Mouse (Mus musculus) cerebellum, adult 2 months (tissue): ENCODE data around the gene Tmc3. TPM values are rescaled to one million over a fixed set of nuclear protein-coding genes. Genes with fewer than 3 reads are reported as not detected.
A peak's percentile ranks its signal among the peaks of the same experiment; 100 is the strongest.

Experiments
- DNase-seq, 2 experiments: peaks; one replicate each; pipeline ENCODE4 v3.0.0; 2021
- H3K27ac ChIP-seq: fragments of 200-500 bp; 2 replicates; pipeline ENCODE4 v1.5.1; 2012; ENCODE audit warnings: low read length, control low read depth, inconsistent platforms; ENCODE audit not compliant: insufficient read depth
- H3K27me3 ChIP-seq: fragments of 200-500 bp; 2 replicates; pipeline ENCODE4 v1.6.1; 2012; ENCODE audit warnings: inconsistent platforms, mild to moderate bottlenecking, low read length, moderate library complexity; ENCODE audit not compliant: control insufficient read depth, insufficient read depth
- H3K4me1 ChIP-seq: fragments of 200-500 bp; 2 replicates; pipeline ENCODE4 v1.6.1; 2011; ENCODE audit warnings: low read length; ENCODE audit not compliant: control insufficient read depth, insufficient read depth
- H3K4me3 ChIP-seq: fragments of 200-500 bp; replicated peaks from 2 replicates; pipeline ENCODE3; 2011; ENCODE audit warnings: mild to moderate bottlenecking, low read depth, low read length, control low read depth; ENCODE audit not compliant: insufficient read depth
- CTCF ChIP-seq: fragments of 200-500 bp; IDR thresholded peaks from 2 replicates; pipeline ENCODE4 v1.5.1; 2011; ENCODE audit warnings: low read depth, mild to moderate bottlenecking, control low read depth, low read length, moderate library complexity, borderline replicate concordance; ENCODE audit not compliant: insufficient read depth
- POLR2A ChIP-seq: fragments of 200-500 bp; IDR thresholded peaks from 2 replicates; pipeline ENCODE4 v1.6.1; 2011; ENCODE audit warnings: low read length, control low read depth, borderline replicate concordance; ENCODE audit not compliant: insufficient read depth
- WGBS: fragments of 180-500 bp; shearing (Covaris S2); methylation state at CpG from one replicate; pipeline ENCODE4 v1.1.7; 2018; 5-methylcytosine and 5-hydroxymethylcytosine counted together
- polyA plus RNA-seq: library from polyadenylated mRNA; depleted of rRNA; stranded (reverse); fragments of >200 nt; gene quantifications from 2 replicates; pipeline ENCODE4 v1.2.3, GENCODE M21; 2012

The Tmc3 gene
- polyA plus RNA-seq, 1 experiment: 0.61 TPM

DNA sequence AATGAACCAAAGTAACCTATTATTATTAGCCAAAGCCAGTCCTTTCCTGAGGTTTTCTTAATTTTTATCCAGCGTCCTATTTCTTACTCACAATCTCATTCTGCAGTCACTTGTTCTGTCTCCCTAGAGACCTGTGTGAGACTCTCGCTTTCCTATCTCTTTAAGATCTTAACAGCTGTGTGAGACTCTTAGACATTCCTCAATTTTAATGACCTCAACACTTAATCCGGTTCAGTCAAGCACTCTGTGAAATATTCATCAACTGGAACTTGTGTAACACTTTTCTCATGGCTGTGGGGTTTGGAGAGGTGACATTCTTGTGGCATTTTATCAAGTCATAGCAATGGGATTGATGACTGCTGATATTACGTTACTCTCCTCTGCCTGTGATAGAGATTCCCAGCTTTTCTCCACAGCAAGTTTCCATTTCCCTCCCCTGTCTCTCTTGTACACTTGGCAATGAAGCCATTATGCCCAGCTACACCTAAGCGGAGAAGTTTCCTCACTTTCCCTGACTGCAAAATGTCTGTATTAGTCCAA is 25.9 kb upstream of the Tmc3 start:
- Histone ChIP-seq H3K4me1 (peaks cover 9% of the 10 kb centered on the region), H3K4me3 (no peak overlapping the region), H3K27ac (no peak overlapping the region), H3K27me3 (no peaks in the 10 kb centered on the region)
- DNase-seq: no peak
- TF ChIP-seq POLR2A: no peak
- no peak for TF ChIP-seq CTCF
- 79% methylated on average over 5 of the region's 5 CpGs for WGBS

DNA sequence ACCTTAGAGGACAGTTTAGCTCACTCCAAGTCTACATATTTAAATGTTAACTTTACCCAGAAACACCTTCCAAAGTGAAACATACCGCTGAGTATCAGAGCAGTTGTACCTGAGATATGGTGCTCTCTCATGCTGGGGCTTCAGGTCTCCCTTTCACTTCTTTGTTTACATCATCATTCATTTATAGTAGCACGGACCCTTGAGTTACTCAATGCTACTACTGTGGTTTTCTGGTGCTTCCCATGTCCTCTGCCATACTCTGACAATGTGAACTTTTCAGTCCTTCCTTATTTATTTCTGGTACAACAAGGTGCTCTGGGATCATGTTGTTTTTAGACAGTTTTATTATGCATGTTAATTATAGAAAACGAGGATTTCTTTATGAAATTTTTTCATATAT is 25.2 kb upstream of the Tmc3 start:
- no peak overlapping the region for H3K4me3 ChIP-seq
- no peaks in the 10 kb centered on the region for H3K27me3 ChIP-seq
- WGBS: 88% methylated on average over 3 of the region's 3 CpGs
- DNase-seq: no peak
- TF ChIP-seq POLR2A (no peak), CTCF (no peak)
- H3K4me1 ChIP-seq: peaks cover 3% of the 10 kb centered on the region; the same call in 1 of the 2 replicates
- no peak overlapping the region for H3K27ac ChIP-seq

DNA sequence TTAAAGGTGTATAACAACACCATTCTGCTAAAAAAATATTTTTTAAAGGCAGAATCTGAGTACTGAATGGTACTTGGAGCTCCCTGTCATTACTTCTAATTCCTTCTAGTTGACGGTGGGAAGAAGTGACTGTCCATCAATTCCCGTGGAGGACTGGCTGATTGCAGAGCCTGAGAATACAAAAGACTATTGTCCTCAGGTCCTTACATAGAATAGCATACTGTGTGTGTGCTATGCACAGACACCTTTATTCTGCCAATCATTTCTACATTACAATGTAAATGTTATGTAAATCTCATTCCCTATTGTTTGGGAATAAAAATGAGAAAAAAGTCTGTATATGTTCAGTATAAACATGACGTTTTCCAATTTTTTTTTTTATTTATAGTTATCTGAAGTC is 22.9 kb upstream of the Tmc3 start:
- TF ChIP-seq CTCF (no peak), POLR2A (no peak)
- Histone ChIP-seq H3K27ac (no peak overlapping the region), H3K27me3 (no peaks in the 10 kb centered on the region), H3K4me1 (peaks cover 3% of the 10 kb centered on the region; the same call in 1 of the 2 replicates), H3K4me3 (no peak overlapping the region)
- 50% methylated on average over 3 of the region's 3 CpGs for WGBS
- DNase-seq: no peak

DNA sequence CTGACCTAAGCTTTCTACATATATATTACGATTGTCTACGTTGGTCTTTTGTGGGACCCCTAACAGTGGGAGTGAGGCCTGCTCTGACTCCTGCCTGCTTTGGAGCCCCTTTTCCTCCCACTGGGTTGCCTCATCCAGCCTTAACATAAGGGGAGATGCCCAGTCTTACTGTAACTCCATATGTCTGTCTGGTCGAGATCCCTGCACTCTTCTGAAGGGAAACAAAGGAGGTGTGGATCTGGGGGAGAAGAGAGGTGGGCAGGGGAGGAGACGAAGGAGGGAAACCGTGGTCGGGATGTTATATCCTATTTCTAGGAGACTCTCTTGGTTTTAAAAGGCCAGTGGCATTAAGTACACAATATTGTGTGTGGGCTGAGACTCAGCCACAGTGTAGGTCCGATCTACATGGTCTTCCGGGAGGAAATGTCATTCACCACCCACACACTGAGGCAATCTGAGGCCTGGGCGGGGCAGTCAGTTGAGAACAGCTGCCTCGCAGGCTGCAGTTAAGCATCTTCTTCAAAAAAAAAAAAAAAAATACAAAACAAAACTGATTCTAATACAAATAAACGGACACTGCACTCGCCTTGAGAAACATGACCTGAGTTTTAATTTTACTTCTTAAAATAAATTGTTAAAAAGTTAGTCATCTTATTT is 20.0 kb upstream of the Tmc3 start:
- Histone ChIP-seq H3K27ac (no peak overlapping the region), H3K4me1 (peaks cover 8% of the 10 kb centered on the region), H3K4me3 (no peak overlapping the region), H3K27me3 (no peaks in the 10 kb centered on the region)
- WGBS: 86% methylated on average over 12 of the region's 12 CpGs
- no peak for DNase-seq
- no peak for TF ChIP-seq CTCF
- no peak for TF ChIP-seq POLR2A

DNA sequence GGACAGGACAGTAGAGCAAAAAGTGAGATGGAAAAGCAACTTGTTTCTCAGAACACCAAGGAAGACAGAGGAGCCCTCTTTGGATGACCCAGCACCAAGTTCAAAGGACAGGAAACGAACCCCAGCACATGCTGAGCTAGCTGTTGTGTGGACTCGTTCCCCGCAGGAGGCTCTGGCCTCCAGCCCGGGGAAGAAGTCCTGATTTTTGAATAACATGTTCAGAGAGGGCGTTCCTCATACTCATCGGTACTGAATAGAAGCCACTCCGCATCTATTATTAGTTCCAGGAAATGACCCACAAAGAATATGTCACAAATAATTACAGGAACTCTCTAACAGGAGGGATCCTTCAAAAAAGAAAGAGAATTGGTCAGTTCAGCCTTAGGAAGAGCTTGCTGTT is 18.8 kb upstream of the Tmc3 start:
- no peak for TF ChIP-seq POLR2A
- TF ChIP-seq CTCF: no peak
- H3K4me1 ChIP-seq: peaks cover 13% of the 10 kb centered on the region
- WGBS: 10% methylated on average over 7 of the region's 7 CpGs
- peak; percentile 34 to 48 for DNase-seq
- H3K4me3 ChIP-seq: no peak overlapping the region
- no peak overlapping the region for H3K27ac ChIP-seq
- no peaks in the 10 kb centered on the region for H3K27me3 ChIP-seq

DNA sequence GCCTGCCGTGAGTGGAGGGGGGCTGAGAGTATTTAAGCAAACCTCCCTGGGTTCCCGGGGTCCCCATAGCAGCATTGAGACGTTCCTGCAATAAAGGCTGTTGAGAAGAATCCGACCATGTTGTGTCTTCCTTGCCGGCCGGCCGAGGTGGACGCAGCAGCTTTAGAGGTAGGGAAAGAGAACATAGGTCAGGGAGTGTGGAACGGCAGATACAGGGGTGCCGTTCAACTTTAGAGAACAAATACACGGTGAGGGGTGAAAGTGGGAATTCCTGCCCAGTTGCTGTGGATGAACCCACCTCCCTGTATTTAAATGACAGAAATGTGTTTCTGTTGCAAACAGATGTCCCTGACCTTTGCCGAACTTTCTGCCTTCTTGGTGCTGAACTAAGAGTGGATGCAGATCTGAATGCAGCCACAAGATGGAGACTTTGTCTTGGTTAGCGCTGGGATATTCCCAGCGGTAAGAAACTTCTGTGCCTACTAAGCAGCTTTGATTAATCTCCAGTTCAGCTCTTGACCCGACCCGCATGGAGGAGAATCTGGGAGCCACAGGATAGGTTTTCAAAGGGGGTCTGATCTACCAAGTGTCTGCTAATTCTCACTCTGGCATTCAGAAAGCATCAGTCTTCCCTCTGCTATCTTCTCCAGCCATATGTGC is 16.8 kb upstream of the Tmc3 start:
- TF ChIP-seq POLR2A (no peak), CTCF (peak; percentile 81)
- Histone ChIP-seq H3K4me3 (no peak overlapping the region), H3K4me1 (peaks cover 17% of the 10 kb centered on the region), H3K27me3 (no peaks in the 10 kb centered on the region), H3K27ac (no peak overlapping the region)
- DNase-seq: peak; percentile 67
- 46% methylated on average over 16 of the region's 16 CpGs for WGBS

DNA sequence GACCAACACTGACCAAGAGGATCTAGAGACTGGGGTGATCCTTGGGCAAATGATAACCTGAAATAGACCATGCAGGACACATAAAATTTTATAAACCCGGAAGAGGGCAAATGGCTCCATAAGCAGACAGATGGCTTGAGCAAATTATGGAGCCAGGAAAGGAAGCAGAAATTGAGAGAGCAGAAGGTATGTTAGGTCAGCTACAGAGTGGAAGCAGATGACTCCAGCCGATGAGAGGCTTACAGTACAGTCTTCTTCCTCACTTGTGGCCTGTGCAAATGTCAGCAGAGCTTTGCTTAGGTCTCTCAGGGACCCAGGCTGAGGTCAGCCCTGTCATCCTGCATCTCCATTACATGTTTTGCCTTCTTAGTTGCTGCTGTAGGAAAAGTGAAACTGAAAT is 15.9 kb upstream of the Tmc3 start:
- TF ChIP-seq POLR2A (peak; percentile 24; the same call in 1 of the 2 replicates), CTCF (no peak)

DNA sequence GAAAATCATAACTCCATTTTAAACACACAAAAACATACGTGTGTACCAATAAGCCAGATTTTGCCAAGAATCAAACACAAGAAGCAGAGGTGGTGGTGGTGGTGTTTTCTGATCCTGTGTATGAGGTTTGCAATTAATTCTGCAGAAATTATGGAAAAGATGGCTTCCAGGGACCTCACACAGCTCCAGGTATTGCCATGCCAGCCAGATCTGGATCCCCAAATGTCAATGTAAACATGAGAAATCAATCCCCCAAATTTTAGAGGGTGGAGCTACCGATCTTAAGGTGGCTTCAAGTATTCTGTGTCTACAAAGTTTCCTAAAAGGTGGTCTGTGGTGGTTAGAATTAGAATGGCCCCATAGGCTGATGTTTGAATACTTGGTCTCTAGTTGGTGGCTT is 15.3 kb upstream of the Tmc3 start:
- Histone ChIP-seq H3K27ac (no peak overlapping the region; the same call in 1 of the 2 replicates), H3K27me3 (no peaks in the 10 kb centered on the region)
- 89% methylated on average over 2 of the region's 2 CpGs for WGBS

More for the DNA sequence above, 15.9 kb upstream of the Tmc3 start:
- WGBS: 11% methylated on average over 2 of the region's 2 CpGs
- Histone ChIP-seq H3K4me3 (no peak overlapping the region), H3K4me1 (peaks cover 17% of the 10 kb centered on the region), H3K27ac (peak overlapping the region; percentile 87), H3K27me3 (no peaks in the 10 kb centered on the region)
- DNase-seq: peak; percentile 57 to 81

More for the DNA sequence above, 15.3 kb upstream of the Tmc3 start:
- Histone ChIP-seq H3K4me1 (peaks cover 17% of the 10 kb centered on the region), H3K4me3 (no peak overlapping the region)
- TF ChIP-seq CTCF (no peak), POLR2A (no peak)
- no peak for DNase-seq
